Mouse (Mus musculus): ENCODE data around the gene Sox11. TPM values are rescaled to one million over a fixed set of nuclear protein-coding genes. Genes with fewer than 3 reads are reported as not detected.
A peak's percentile ranks its signal among the peaks of the same experiment; 100 is the strongest.

Sox11 gene
- polyA plus RNA-seq, 1 experiment from 2014 or later, result 35.4 TPM

DNA sequence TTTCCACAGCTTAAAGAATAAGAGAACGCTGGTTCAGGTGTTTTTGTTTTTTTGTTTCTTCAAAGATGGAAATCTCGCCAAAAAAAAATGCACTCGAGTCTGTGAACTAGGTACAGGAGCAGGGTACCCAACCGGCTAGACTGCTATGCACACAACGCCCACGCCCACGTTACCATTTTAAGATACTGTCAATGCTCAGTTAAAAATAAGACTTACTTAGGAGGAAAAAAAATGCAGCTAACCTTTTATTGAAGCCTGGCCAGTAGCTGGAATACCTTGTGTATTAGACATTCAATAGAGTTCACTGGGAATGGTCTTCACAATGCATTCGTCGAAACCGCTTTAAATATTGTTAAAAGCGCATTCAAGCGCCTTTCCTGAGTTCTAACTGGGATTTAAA is 4.3 kb downstream of the Sox11 start:
- H3K27me3 ChIP-seq (ENCODE audit: insufficient read depth, low read length), result no peaks in the 10 kb centered on the region
- no peak overlapping the region for H3K27ac ChIP-seq
- no peaks in the 10 kb centered on the region; the same call in 1 of the 2 replicates for H3K4me1 ChIP-seq (replicated peaks; ENCODE audit: insufficient read depth, low read length)
- no peaks in the 10 kb centered on the region for H3K36me3 ChIP-seq (ENCODE audit: insufficient read depth, low read length)
- peak overlapping the region; percentile 32; the same call in 1 of the 2 replicates for H3K9ac ChIP-seq (ENCODE audit: low read depth, low read length)
- DNase-seq (ENCODE audit: low spot score) (peak; percentile 25), ATAC-seq (replicated peaks; ENCODE audit: low FRiP score, low read depth) (no peak)
- no peaks in the 10 kb centered on the region for H3K9me3 ChIP-seq (replicated peaks; ENCODE audit: low read length)
- 10% methylated on average over 12 of the region's 12 CpGs for WGBS
- peak overlapping the region; percentile 94 for H3K4me2 ChIP-seq (ENCODE audit: low read length)
- H3K4me3 ChIP-seq (replicated peaks; ENCODE audit: low read depth, low read length), result peak overlapping the region; percentile 77
- no peak for TF ChIP-seq CTCF (IDR thresholded peaks at IDR 0.05; ENCODE audit: low read depth)

DNA sequence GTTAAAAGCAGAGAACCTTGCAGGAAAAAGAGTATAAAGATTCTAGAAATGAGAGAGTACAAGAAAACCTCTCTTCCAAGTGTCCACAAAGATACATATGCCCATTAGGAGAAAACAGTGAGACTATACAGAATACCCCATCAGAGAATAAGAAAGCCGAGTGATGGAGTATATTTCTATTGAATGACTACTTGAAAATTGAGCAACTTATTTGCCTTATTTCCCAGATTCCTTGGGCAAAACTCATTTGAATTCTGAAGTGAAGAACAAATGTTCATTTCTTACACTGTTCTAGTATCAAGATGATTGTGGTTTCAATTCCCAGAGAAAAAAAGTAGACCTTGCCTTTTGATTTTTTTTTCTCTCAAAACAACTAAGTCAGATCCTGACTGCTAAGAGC is 4.9 kb downstream of the Sox11 start:
- H3K36me3 ChIP-seq (ENCODE audit: insufficient read depth, low read length), result no peaks in the 10 kb centered on the region
- no peaks in the 10 kb centered on the region for H3K27me3 ChIP-seq (ENCODE audit: insufficient read depth, low read length)
- no peaks in the 10 kb centered on the region; the same call in 1 of the 2 replicates for H3K4me1 ChIP-seq (replicated peaks; ENCODE audit: insufficient read depth, low read length)
- no peak overlapping the region for H3K27ac ChIP-seq
- no peaks in the 10 kb centered on the region for H3K9me3 ChIP-seq (replicated peaks; ENCODE audit: low read length)
- 46% methylated on average over 1 of the region's 1 CpGs for WGBS
- ATAC-seq (replicated peaks; ENCODE audit: low FRiP score, low read depth) (no peak), DNase-seq (ENCODE audit: low spot score) (no peak)
- peak overlapping the region; percentile 94 for H3K4me2 ChIP-seq (ENCODE audit: low read length)
- peak overlapping the region; percentile 77; the same call in 1 of the 2 replicates for H3K4me3 ChIP-seq (replicated peaks; ENCODE audit: low read depth, low read length)
- no peak for TF ChIP-seq CTCF (IDR thresholded peaks at IDR 0.05; ENCODE audit: low read depth)
- H3K9ac ChIP-seq (ENCODE audit: low read depth, low read length), result no peak overlapping the region

DNA sequence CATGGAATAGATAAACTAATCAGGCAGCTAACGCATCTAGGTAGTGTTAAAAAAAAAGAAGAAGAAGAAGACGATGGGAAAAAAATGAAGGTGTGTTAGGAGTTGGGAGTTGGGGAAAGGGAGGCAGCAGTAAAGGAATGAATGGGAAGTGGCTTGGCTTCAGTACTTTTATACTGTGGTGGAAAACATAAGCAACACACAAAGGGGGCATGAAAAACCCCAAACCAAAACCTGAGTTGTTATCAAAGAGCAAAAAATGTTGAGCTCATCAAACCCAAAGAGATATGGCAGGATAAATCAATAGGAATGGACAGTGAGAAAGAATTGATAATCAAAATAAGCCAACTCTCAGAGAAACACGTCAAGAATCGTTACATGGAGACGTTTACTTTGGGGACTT is 5.6 kb downstream of the Sox11 start:
- Histone ChIP-seq H3K4me2 (ENCODE audit: low read length) (peak overlapping the region; percentile 16; the same call in 1 of the 2 replicates), H3K27ac (no peak overlapping the region), H3K27me3 (ENCODE audit: insufficient read depth, low read length) (no peaks in the 10 kb centered on the region), H3K9ac (ENCODE audit: low read depth, low read length) (no peak overlapping the region), H3K4me3 (replicated peaks; ENCODE audit: low read depth, low read length) (no peak overlapping the region), H3K36me3 (ENCODE audit: insufficient read depth, low read length) (no peaks in the 10 kb centered on the region), H3K9me3 (replicated peaks; ENCODE audit: low read length) (no peaks in the 10 kb centered on the region), H3K4me1 (replicated peaks; ENCODE audit: insufficient read depth, low read length) (no peaks in the 10 kb centered on the region; the same call in 1 of the 2 replicates)
- 55% methylated on average over 5 of the region's 5 CpGs for WGBS
- ATAC-seq (replicated peaks; ENCODE audit: low FRiP score, low read depth) (no peak), DNase-seq (ENCODE audit: low spot score) (no peak)
- no peak for TF ChIP-seq CTCF (IDR thresholded peaks at IDR 0.05; ENCODE audit: low read depth)

DNA sequence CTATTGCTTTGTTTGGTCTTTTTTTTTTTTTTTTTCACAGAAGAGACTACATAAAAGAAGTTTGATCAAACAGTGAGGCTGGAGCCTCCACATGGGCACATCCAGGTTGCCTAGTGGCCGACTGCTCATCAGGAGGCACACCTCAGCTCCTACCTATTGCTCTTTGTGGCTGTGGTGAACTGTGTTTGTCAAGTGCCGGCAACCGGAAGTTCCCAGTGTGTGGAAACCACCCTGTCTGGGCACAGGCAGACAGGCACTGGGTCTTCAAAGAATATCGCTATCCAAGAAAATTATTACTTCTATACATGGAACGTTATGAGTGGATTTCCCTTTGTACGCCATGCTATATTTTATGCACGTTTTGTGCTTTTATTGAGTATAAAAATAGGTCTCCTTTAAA is 6.0 kb downstream of the Sox11 start:
- DNase-seq (ENCODE audit: low spot score) (no peak), ATAC-seq (replicated peaks; ENCODE audit: low FRiP score, low read depth) (no peak)
- 70% methylated on average over 7 of the region's 7 CpGs for WGBS
- Histone ChIP-seq H3K4me1 (replicated peaks; ENCODE audit: insufficient read depth, low read length) (no peaks in the 10 kb centered on the region; the same call in 1 of the 2 replicates), H3K4me2 (ENCODE audit: low read length) (peak overlapping the region; percentile 16; the same call in 1 of the 2 replicates), H3K4me3 (replicated peaks; ENCODE audit: low read depth, low read length) (no peak overlapping the region), H3K9me3 (replicated peaks; ENCODE audit: low read length) (no peaks in the 10 kb centered on the region), H3K36me3 (ENCODE audit: insufficient read depth, low read length) (no peaks in the 10 kb centered on the region), H3K27ac (no peak overlapping the region), H3K9ac (ENCODE audit: low read depth, low read length) (no peak overlapping the region), H3K27me3 (ENCODE audit: insufficient read depth, low read length) (no peaks in the 10 kb centered on the region)
- no peak for TF ChIP-seq CTCF (IDR thresholded peaks at IDR 0.05; ENCODE audit: low read depth)

DNA sequence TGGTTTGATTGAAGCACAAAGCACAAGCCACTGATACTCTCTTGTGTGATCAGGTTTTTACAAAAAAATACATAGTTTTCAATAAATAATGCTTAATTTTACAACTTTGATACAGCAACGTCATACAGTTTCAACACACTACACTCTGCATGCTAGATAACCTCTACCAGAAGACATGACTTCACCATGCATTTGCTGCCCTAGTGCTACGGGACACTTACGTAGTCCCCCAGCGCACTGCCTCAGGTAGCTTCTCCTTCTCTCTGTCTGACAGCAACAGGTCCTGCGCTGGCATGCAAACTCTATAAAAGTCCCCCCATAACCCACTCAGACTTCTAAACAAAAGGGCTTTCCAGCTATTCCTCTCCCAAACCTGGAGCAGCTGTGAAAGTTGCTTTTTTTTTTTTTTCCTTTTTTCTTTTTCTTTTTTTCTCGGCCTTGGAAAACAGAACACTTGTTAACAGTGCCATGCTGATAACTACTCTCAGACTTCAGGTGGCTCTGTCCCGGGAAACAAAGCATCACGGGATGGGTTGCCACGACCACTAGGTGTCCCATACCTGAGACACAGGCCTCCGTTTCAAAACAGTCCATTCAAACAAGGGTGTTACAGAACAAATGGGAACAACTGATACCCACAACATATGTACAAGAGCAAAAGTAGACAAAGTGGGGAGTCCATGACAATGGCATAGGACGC is 6.9 kb downstream of the Sox11 start:
- no peaks in the 10 kb centered on the region for H3K27me3 ChIP-seq (ENCODE audit: insufficient read depth, low read length)
- no peaks in the 10 kb centered on the region for H3K4me1 ChIP-seq (replicated peaks; ENCODE audit: insufficient read depth, low read length)
- H3K4me2 ChIP-seq (ENCODE audit: low read length), result no peak overlapping the region
- no peak for ATAC-seq (replicated peaks; ENCODE audit: low FRiP score, low read depth)
- 72% methylated on average over 11 of the region's 11 CpGs for WGBS
- no peaks in the 10 kb centered on the region for H3K36me3 ChIP-seq (ENCODE audit: insufficient read depth, low read length)
- TF ChIP-seq CTCF (IDR thresholded peaks at IDR 0.05; ENCODE audit: low read depth), result peak; percentile 36; the same call in 1 of the 2 replicates
- DNase-seq (ENCODE audit: low spot score), result no peak
- no peak overlapping the region for H3K9ac ChIP-seq (ENCODE audit: low read depth, low read length)
- H3K27ac ChIP-seq, result no peak overlapping the region
- H3K9me3 ChIP-seq (replicated peaks; ENCODE audit: low read length), result no peaks in the 10 kb centered on the region
- H3K4me3 ChIP-seq (replicated peaks; ENCODE audit: low read depth, low read length), result no peak overlapping the region

DNA sequence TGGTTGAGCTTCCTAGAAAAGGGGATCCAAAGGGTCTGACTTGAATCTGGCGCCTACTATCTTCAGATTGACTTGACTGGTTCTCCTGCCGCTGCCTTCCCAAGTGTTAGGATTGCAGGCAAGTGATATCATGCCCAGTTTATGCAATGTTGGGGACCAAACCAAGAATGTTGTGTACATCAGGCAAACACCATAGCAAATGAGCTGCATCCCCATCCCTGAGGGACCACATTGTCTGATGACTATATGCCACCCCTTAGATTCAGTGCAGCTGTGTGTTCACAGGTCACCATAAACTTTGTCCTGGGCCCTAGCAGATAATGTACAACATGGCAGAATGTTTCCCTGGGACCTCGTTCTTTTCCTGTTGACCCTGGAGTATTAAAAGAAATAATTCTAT is 8.8 kb downstream of the Sox11 start:
- ATAC-seq (replicated peaks; ENCODE audit: low FRiP score, low read depth) (no peak), DNase-seq (ENCODE audit: low spot score) (no peak)
- Histone ChIP-seq H3K36me3 (ENCODE audit: insufficient read depth, low read length) (no peaks in the 10 kb centered on the region), H3K4me1 (replicated peaks; ENCODE audit: insufficient read depth, low read length) (no peaks in the 10 kb centered on the region), H3K4me3 (replicated peaks; ENCODE audit: low read depth, low read length) (no peak overlapping the region), H3K9ac (ENCODE audit: low read depth, low read length) (no peak overlapping the region), H3K9me3 (replicated peaks; ENCODE audit: low read length) (no peaks in the 10 kb centered on the region), H3K27ac (no peak overlapping the region), H3K4me2 (ENCODE audit: low read length) (no peak overlapping the region), H3K27me3 (ENCODE audit: insufficient read depth, low read length) (no peaks in the 10 kb centered on the region)
- WGBS, result 85% methylated on average over 3 of the region's 3 CpGs
- no peak for TF ChIP-seq CTCF (IDR thresholded peaks at IDR 0.05; ENCODE audit: low read depth)

Measured in kidney, postnatal 0 days (tissue).